Mouse (Mus musculus) heart, adult 9 months (tissue): Measurements from ENCODE around the gene Arpc5.
"Not testable (repeated sequence)": the region's sequence is repeated elsewhere in the genome, so short reads cannot be mapped to it uniquely, and the experiment has no call there.

Experiments
- DNase-seq, 2 experiments: peaks; one replicate each; pipeline ENCODE4 v3.0.0; 2022; ENCODE audit warnings: low spot score in 2 of 2

The Arpc5 gene

GRCm38 (mm10) chr1:152779071-152779737 is 12.9 kb downstream of the Arpc5 start:
- DNase-seq, result peak; percentile 67 to 69

- no peak for DNase-seq
Observed at GRCm38 (mm10) chr1:152784620-152785019, 18.3 kb downstream of the Arpc5 start.

DNA sequence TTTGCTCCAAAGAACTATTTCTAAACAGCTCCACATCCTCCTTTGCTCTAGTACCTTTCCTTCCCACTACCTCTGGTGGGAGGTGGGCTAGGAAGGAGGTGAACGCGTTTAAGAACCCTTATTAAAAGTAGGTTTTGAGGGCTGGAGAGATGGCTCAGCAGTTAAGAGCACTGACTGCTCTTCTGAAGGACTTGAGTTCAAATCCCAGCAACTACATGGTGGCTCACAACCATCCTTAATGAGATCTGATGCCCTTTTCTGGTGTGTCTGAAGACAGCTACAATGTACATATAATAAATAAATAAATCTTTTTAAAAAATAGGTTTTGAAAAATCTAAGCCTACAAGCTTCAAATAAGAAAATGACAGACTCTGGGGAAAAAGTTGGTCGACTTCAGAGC is 19.1 kb downstream of the Arpc5 start:
- not testable (repeated sequence) for DNase-seq

DNA sequence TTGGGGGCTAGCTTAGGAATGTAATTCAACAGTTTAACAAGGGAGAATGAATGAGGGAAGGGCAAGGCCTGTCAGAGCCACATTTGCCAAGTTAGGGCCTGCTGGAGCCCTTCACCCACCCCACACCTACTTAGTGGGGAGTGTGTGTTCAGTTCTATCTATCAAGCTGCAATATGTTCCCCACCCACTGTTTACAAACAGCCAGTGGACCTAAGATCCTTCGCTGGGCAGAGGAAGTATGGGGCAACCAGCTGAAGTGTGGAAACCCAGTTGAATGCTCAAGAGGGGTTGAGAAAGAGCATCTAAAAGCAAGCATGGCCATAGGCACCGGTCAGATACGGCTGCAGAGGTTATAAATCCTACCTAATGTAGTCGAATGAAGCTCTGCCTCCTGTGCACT is 20.6 kb downstream of the Arpc5 start:
- no peak for DNase-seq

- DNase-seq, result no peak
Observed at GRCm38 (mm10) chr1:152788121-152788660, 21.8 kb downstream of the Arpc5 start.

DNA sequence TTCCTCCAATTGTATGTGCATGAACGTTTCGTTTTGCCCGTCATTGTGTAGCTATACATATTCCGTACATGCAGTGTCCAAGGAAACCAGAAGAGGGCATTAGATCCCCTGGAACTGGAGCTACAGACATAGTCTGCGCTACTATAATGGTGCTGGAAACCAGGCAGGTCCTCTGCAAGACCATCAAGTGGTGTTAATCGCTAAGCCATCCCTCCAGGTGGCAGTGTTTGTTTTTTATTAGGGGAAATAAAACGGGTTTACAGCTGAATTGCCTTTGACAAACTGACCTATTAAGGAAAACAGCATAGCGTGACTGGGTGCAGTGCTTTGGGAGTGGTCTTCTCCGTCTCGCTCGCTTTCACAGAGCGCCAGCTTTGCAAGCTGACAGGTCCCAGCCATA is 23.9 kb downstream of the Arpc5 start:
- no peak for DNase-seq

DNA sequence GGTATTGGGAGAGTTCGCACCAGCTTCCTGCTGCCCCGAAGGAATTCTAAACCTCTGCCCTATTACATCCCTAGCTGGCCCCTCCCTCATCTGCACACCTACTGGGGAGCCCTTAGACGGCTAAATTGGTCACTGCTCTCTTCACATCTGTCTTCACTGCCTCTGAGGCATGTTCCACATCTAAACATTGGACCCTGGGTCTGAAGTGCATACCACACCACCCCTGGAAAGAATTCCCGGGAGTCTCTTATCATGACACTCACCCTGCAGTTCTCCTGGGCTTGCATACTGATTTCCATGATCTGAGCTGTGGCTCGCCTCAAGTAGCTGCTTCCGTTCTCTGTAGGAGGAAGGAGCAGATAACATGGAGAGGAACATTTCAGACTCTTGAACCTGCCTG is 24.5 kb downstream of the Arpc5 start:
- DNase-seq, result no peak

GRCm38 (mm10) chr1:152791269-152791668 is 24.9 kb downstream of the Arpc5 start:
- no peak for DNase-seq

DNA sequence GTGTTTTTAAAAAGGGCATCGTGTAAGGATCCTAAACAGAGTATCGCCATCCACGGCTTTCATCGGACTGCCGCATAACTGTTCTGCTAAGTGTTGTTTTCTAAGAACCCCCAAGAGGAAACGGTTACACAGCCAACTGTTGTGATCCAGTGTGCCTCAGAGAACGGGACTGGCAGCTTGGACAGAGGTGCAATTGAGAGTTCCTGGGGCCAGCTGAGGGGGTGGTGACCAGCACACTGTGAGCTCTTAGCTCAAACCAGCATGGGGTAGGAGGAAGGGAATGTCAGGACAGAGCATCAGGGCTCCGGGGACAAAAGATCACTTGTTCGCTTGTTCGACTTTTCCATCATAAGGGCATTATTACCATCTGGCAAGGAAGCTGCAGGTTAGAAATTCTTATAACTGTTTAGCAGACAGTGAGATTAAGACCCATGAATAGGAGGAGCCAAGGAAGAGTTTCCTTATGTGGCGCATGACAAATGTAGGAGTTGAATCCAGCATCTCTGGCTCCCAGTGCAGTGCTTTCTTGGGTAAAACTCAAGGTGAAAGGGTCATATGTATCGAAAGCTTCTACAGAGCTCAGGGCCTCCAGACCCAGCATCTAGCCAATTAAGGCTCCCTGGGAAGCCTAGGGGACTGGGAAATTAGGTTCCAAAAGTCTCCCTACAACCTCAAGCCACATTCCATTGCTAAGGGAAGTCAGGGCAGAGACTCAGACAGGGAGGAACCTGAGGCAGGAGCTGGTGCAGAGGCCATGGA is 26.6 kb downstream of the Arpc5 start:
- DNase-seq, result no peak

GRCm38 (mm10) chr1:152793495-152794130 is 27.3 kb downstream of the Arpc5 start:
- no peak for DNase-seq

DNA sequence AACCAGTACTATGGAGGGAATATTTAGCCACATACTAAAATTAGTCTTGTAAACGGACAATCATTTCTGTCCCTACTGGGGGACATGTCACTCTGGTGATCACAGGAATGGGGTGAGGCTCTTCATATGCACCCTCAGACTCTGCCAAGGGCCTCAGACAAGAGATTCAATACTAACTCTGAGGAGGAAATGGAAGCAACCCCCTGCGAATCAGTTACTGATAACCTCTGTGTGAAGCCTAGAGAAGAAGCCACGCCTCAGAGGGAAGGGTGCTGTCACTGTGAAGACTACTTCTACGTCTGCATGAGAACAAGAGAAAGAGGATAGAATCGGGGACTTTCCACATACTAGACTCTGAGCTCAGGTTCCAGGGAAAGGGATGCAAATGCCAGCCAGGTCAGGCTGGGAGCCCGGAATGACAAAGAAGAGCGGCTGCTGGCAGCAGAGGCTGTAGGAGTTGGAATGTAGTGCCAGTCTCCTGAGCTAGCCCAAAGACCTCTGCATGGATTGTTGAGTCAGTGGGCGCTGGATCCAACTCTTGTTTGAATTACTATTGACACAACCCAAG is 29.4 kb downstream of the Arpc5 start:
- no peak for DNase-seq

DNA sequence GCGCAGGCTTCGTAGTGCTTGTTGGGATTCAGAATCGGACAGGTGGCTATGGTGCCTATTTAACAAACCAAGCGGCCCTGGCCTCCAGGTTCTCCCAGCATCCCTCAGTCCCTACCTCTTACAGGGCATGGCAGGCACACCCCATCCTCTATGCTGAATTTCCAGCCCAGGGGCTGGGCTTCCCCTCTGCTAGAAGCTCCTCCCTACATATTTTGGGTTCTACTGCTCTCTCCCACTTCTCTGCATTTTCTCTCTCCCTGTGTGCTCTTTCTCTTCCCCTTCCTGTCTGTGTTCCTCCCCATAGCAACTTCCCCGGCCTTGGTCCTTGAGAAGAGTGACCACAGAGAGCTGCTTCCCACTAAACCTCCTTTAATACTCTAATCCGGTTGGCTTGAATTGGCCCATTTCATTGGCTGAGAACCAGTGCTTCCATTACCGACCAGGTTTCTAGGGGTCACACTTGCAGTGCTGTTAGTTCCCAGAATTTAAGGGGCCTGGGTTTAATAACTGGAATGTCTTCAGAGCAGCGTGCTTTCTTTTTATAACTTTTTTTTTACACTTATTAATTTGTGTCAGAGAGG is 30.4 kb downstream of the Arpc5 start:
- DNase-seq, result no peak

DNA sequence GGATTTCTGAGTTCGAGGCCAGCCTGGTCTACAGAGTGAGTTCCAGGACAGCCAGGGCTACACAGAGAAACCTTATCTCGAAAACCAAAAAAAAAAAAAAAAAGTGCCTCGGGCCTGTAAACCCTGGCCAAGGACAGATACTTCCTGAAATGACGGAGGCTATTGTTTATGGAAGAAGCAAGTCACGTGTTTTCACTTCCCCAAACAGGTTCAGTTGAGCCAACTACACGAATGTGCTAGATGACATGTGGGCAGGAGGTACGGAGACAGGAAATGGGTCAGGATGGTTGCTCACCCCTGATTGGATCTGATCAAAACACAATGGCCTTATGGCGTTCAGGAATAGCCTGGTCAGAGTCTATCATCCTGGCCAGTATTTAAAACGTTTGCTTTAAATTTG is 31.8 kb downstream of the Arpc5 start:
- DNase-seq, result peak; percentile 26 to 73

GRCm38 (mm10) chr1:152799897-152800296 is 33.6 kb downstream of the Arpc5 start, which contains the start of gene Ncf2:
Ncf2 (plus strand) TSS chr1:152800194.
- DNase-seq, result no peak

GRCm38 (mm10) chr1:152800633-152801176 is 34.4 kb downstream of the Arpc5 start:
- DNase-seq, result no peak

- DNase-seq, result no peak
Observed at GRCm38 (mm10) chr1:152804907-152805306, 38.6 kb downstream of the Arpc5 start.

DNA sequence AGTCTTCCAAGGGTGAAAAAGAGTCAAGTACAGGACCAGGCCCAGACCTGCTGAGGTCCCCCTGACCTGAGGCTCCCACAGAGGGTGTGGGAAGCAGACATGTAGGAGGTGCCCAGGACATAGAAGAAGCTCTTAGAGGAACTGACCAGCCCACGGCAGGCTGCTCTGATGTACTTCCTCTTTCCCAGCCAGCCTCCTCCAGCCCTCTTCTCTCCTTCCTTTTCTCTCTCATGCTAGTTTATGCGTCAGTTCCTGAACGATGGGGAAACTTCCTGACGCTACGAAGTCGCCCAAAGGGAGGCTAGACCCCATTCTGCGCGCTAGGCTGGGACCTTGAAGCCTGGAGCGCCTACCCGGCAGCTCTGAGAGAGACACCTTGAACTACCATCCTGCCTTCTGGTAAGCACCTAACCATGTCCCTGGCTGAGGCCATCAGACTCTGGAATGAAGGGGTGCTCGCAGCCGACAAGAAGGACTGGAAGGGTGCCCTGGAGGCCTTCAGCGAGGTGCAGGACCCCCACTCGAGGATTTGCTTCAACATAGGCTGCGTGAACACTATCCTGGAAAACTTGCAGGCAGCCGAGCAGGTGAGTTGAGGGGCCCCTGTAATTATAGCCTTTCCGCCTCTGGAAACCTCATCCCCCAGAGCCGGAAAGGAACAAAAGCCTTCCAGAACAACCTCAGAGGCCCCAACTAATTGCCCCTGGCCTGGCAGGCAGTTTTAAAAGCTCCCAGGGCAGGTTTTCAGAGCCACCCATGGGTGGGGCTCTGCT is 41.5 kb downstream of the Arpc5 start:
- DNase-seq, result peak; percentile 28 to 44

DNA sequence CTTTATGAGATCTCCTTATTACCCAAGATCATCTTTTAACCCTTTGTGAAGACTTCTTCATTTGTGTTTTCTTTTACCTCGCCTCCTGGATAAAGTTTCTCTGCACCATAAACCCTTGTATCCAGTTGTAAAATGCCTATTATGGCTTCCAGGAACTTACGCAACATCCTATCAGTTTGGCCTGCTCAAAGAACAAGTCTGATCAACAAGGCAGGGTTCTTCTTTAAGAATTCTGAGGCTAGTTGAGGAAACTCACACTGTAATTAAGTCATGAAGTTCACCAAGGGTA is 42.0 kb downstream of the Arpc5 start:
- DNase-seq, result no peak

- DNase-seq, result peak; percentile 41 to 62
Observed at GRCm38 (mm10) chr1:152809541-152810252, 43.4 kb downstream of the Arpc5 start.
